Mouse (Mus musculus) adrenal gland, postnatal 4 days (tissue): Measurements from ENCODE around the gene Prkcz. TPM values are rescaled to one million over a fixed set of nuclear protein-coding genes. Genes with fewer than 3 reads are reported as not detected.

Experiments
- DNase-seq, 2 experiments: peaks; one replicate each; pipeline ENCODE4 v3.0.0; 2021 to 2022; ENCODE audit warnings: low spot score in 2 of 2, mixed read lengths in 2 of 2
- total RNA-seq, 2 experiments: library from RNA; stranded (reverse); gene quantifications; 2 replicates each; pipeline ENCODE4 v1.2.3; 2021

Gene Prkcz
- total RNA-seq, 2 experiments from 2014 or later, result 7.8 to 10.3 TPM

GRCm38 (mm10) chr4:155284521-155285379 is 76.4 kb downstream of the Prkcz start:
- no peak for DNase-seq

GRCm38 (mm10) chr4:155283585-155283984 is 77.6 kb downstream of the Prkcz start:
- no peak for DNase-seq

- no peak for DNase-seq
These were observed 78.1 kb downstream of the Prkcz start for GRCm38 (mm10) chr4:155283001-155283503.

GRCm38 (mm10) chr4:155282231-155282630 is 78.9 kb downstream of the Prkcz start:
- no peak for DNase-seq

- DNase-seq, result no peak
These were observed 79.5 kb downstream of the Prkcz start for GRCm38 (mm10) chr4:155281652-155282051.

- no peak for DNase-seq
These were observed 79.9 kb downstream of the Prkcz start for GRCm38 (mm10) chr4:155281227-155281626.

GRCm38 (mm10) chr4:155280768-155281121 is 80.4 kb downstream of the Prkcz start:
- no peak for DNase-seq

- DNase-seq, result no peak
These were observed 81.0 kb downstream of the Prkcz start for GRCm38 (mm10) chr4:155279926-155280767.

- DNase-seq, result no peak
These were observed 82.1 kb downstream of the Prkcz start for GRCm38 (mm10) chr4:155279054-155279453.

GRCm38 (mm10) chr4:155277963-155278362 is 83.2 kb downstream of the Prkcz start:
- DNase-seq, result no peak

GRCm38 (mm10) chr4:155274851-155275250 is 86.3 kb downstream of the Prkcz start:
- no peak for DNase-seq

- no peak for DNase-seq
These were observed 86.7 kb downstream of the Prkcz start for GRCm38 (mm10) chr4:155274451-155274850.

GRCm38 (mm10) chr4:155268382-155268781 is 92.8 kb downstream of the Prkcz start:
- peak; percentile 51 to 65 for DNase-seq

GRCm38 (mm10) chr4:155267639-155268175 is 93.5 kb downstream of the Prkcz start:
- DNase-seq, result no peak

GRCm38 (mm10) chr4:155267047-155267543 is 94.1 kb downstream of the Prkcz start:
- no peak for DNase-seq

- no peak for DNase-seq
These were observed 96.4 kb downstream of the Prkcz start for GRCm38 (mm10) chr4:155264521-155265321.

- DNase-seq, result no peak
These were observed 108.9 kb downstream of the Prkcz start for GRCm38 (mm10) chr4:155252253-155252652.

- no peak for DNase-seq
These were observed 110.0 kb downstream of the Prkcz start for GRCm38 (mm10) chr4:155251147-155251546.

GRCm38 (mm10) chr4:155250361-155251117 is 110.6 kb downstream of the Prkcz start:
- no peak for DNase-seq
